Mouse (Mus musculus): Measurements from ENCODE around the gene Treh.

Gene Treh

DNA sequence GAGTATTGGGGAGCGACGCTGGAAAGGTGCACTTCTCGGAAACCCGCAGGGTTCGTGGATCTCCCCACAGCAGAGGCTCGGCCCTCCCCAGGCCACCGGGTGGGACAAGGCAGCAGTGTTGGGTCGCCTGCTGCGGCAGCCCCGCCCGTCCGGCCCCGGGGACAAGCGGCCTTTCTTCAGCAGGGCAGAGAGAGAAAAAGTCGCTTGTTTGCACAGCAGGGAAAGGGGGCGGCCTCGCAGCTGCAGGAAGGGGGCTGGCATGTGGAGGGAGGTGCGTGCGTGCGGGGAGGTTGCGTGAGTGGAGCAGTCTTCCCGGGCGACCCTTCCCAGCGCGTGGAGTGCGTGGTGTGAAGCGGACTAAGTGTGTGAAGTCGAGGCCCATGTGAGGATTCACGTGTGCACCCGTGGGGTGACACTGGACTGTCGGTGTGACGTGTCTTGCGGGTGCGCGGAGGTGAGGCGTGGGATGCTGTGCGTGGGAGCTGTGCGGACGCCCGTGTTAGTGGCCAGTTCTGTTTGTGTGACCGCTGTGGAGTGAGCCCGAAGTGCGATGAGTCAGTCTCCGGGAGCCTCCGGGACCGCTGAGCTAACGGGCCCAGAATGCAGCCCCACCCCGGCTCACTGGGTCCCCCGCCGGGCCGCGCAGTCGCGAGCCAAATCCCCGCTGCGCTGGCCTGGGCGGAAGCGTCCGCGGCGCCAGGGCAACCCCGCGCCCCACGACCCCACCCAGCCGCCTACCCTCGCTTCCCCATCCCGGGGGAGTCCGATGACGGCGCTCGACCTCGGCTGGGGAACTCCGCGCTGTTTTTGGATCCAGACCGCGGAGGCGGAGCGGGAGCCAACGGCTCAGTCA is 60.9 kb downstream of the Treh start:
- intact Hi-C loops (cut with DNase I): no loop called here

DNA sequence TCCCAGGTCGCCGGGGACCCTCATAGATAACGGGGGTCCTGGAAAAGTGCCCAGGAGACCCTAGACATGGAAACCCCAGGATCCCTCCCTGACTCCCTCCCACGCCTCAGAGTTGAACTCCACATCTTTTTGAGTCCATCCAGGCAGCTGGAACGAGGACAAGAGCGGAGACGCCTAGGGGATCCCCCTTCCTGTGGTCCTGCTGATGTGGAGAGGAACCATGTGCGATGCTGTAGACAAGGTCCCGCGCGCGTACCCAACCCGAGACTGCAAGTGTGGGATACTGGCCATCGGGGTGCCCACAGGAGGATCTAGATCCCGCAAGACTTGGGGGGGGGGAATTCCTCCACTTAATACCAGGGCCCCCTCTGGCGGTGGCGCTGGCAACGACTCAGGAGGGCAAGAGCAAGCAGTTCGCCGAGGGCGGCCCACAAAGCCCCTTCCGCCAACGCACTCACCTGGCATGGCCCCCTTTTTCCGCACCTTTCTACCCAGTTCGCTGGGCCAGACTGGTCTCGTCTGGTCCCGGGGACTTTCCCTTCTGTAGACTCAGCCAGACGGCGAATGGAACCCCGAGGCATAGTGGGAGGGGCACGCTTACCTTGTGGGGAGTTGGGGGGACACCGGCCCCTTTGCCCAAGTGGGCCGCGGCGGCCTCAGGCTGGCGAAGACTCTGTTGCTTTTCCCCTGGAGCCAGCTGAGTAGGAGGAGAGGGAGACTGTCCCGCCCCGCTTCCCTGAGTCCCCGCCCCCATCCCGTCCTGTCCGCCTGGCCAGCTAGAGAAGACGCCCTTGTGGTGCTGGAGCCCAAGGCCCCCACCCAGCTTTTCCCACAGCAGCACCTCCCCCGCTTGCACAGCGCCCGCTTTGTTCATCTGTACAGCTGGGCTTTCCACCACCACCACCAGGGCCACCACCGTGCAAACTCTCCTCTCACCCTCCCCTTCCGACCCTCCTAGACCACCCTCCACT is 61.8 kb downstream of the Treh start, which contains the start of gene Phldb1:
Gene Phldb1 (minus strand): TSS at position 675 of the 971 bp plus-strand sequence.
- intact Hi-C loops (cut with DNase I): loop anchor here (5.0 kb wide), 1 partner anchor 78 kb away; no protein-coding TSS in a partner anchor

DNA sequence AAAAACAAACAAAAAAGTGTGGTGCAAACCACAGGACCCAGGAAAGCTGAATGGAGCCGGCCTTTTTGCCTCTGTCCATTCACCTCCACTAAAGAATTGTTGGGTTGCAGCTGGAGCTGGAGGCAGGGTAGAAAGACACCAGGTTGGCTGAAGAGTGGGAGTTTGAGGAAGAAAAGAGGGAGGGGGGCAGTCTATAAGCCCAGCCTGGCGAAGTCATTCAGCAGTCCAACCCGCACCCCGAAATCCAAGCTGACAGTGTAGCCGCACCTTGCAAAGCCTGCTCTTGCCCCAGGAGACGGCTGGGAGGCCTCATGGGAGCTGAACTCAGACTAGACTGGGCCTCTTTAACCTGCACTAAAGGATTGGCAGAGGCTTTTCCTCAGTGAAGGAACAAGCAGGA is 62.9 kb downstream of the Treh start:
- intact Hi-C loops (cut with DNase I): loop anchor here (5.0 kb wide), 1 partner anchor 79 kb away; no protein-coding TSS in a partner anchor
